Mouse (Mus musculus): ENCODE data around the gene Sema5b. TPM values are rescaled to one million over a fixed set of nuclear protein-coding genes. Genes with fewer than 3 reads are reported as not detected.

Gene Sema5b
- total RNA-seq, 2 experiments from 2014 or later, result 15.5 to 18.8 TPM

Other genes starting within 250 kb of the Sema5b start
- 10 to 100 TPM; 15.1 TPM for gene Sec22a, start 177.2 kb upstream of the Sema5b start, total RNA-seq (2021)
- 1 to 10 TPM; 3.1 to 4.7 TPM for gene Pdia5, start 50.3 kb upstream of the Sema5b start, total RNA-seq (2021)
- gene Dirc2, start 228.2 kb downstream of the Sema5b start, total RNA-seq (2021), result 10 to 100 TPM; 67.2 to 68.0 TPM
- gene Hspbap1, start 229.2 kb downstream of the Sema5b start, total RNA-seq (2021), result 1 to 10 TPM; 6.1 to 7.8 TPM